Mouse (Mus musculus) hindbrain, embryonic 12.5 days (tissue): ENCODE results near the gene Fam171a2. TPM values are rescaled to one million over a fixed set of nuclear protein-coding genes. Genes with fewer than 3 reads are reported as not detected.
"Not testable (repeated sequence)": the region's sequence is repeated elsewhere in the genome, so short reads cannot be mapped to it uniquely, and the experiment has no call there.

ENCODE experiments used
- ATAC-seq: fragments of 200-750 bp; cut with Nextera tagmentation; 2 replicates; pipeline ENCODE4 v1.8.0; 2017; ENCODE audit warnings: moderate TSS enrichment; ENCODE audit not compliant: low FRiP score
- H3K27ac ChIP-seq: fragments of 300-500 bp; sonication (generic); 2 replicates; pipeline ENCODE4 v1.5.1; 2016; ENCODE audit warnings: mild to moderate bottlenecking
- H3K27me3 ChIP-seq: fragments of 300-500 bp; sonication (generic); 2 replicates; pipeline ENCODE4 v1.6.1; 2016; ENCODE audit warnings: mild to moderate bottlenecking
- H3K36me3 ChIP-seq: fragments of 300-500 bp; sonication (generic); 2 replicates; pipeline ENCODE4 v1.6.1; 2016; ENCODE audit warnings: mild to moderate bottlenecking
- H3K4me1 ChIP-seq: fragments of 300-500 bp; sonication (generic); 2 replicates; pipeline ENCODE4 v1.6.1; 2016
- H3K4me2 ChIP-seq: fragments of 300-500 bp; sonication (generic); replicated peaks from 2 replicates; pipeline ENCODE4 v1.6.1; 2016; ENCODE audit warnings: mild to moderate bottlenecking
- H3K4me3 ChIP-seq: fragments of 300-500 bp; sonication (generic); 2 replicates; pipeline ENCODE4 v1.5.1; 2016; ENCODE audit warnings: mild to moderate bottlenecking
- H3K9ac ChIP-seq: fragments of 300-500 bp; sonication (generic); 2 replicates; pipeline ENCODE4 v1.6.1; 2016; ENCODE audit warnings: mild to moderate bottlenecking, moderate library complexity
- H3K9me3 ChIP-seq: fragments of 300-500 bp; sonication (generic); replicated peaks from 2 replicates; pipeline ENCODE4 v1.6.1; 2016; ENCODE audit warnings: mild to moderate bottlenecking
- WGBS: fragments of 180-500 bp; shearing (Covaris S2); methylation state at CpG from one replicate; pipeline ENCODE4 v1.1.7; 2016; 5-methylcytosine and 5-hydroxymethylcytosine counted together
- polyA plus RNA-seq: library from polyadenylated mRNA; unstranded; fragments of >200 nt; fragmentation: Nextera tagmentation; extraction: Ambion mirVana; gene quantifications from 2 replicates; pipeline ENCODE4 v1.2.1, GENCODE M21; 2016

The Fam171a2 gene
- polyA plus RNA-seq, 1 experiment from 2014 or later: 21.5 TPM

GRCm38 (mm10) chr11:102413059-102413458, 34.4 kb downstream of the Fam171a2 start:
- no peak overlapping the region for H3K4me3 ChIP-seq
- peaks cover 2% of the 10 kb centered on the region for H3K4me1 ChIP-seq
- no peak overlapping the region for H3K27ac ChIP-seq
- H3K9ac ChIP-seq: no peak overlapping the region
- no peak for ATAC-seq
- no peak overlapping the region for H3K4me2 ChIP-seq
- no peaks in the 10 kb centered on the region for H3K36me3 ChIP-seq
- 78% methylated on average over 8 of the region's 8 CpGs for WGBS
- H3K27me3 ChIP-seq: 0 out of 2 replicates have a peak, but pooled peaks cover 5% of the 10 kb centered on the region
- H3K9me3 ChIP-seq: no peaks in the 10 kb centered on the region

- Histone ChIP-seq H3K9me3 (no peaks in the 10 kb centered on the region), H3K27ac (no peak overlapping the region), H3K4me2 (no peak overlapping the region), H3K4me3 (no peak overlapping the region), H3K9ac (no peak overlapping the region), H3K4me1 (peaks cover 11% of the 10 kb centered on the region), H3K36me3 (no peaks in the 10 kb centered on the region), H3K27me3 (0 out of 2 replicates have a peak, but pooled peaks cover 5% of the 10 kb centered on the region)
- WGBS: 9% methylated on average over 11 of the region's 11 CpGs
- ATAC-seq: no peak
Measured at GRCm38 (mm10) chr11:102411704-102412103, 35.8 kb downstream of the Fam171a2 start.

GRCm38 (mm10) chr11:102411061-102411460, 36.4 kb downstream of the Fam171a2 start:
- Histone ChIP-seq H3K9me3 (no peaks in the 10 kb centered on the region), H3K4me1 (peaks cover 17% of the 10 kb centered on the region), H3K9ac (no peak overlapping the region), H3K27ac (no peak overlapping the region), H3K4me3 (no peak overlapping the region), H3K36me3 (no peaks in the 10 kb centered on the region), H3K27me3 (0 out of 2 replicates have a peak, but pooled peaks cover 5% of the 10 kb centered on the region), H3K4me2 (no peak overlapping the region)
- ATAC-seq: no peak
- 85% methylated on average over 3 of the region's 3 CpGs for WGBS

GRCm38 (mm10) chr11:102410345-102410744, 37.1 kb downstream of the Fam171a2 start:
- WGBS: 91% methylated on average over 3 of the region's 3 CpGs
- H3K4me1 ChIP-seq: peaks cover 24% of the 10 kb centered on the region
- not testable (repeated sequence) for H3K9ac ChIP-seq, H3K27ac ChIP-seq, H3K4me2 ChIP-seq, ATAC-seq, H3K4me3 ChIP-seq, H3K9me3 ChIP-seq, H3K36me3 ChIP-seq, H3K27me3 ChIP-seq

GRCm38 (mm10) chr11:102409795-102410330, 37.6 kb downstream of the Fam171a2 start:
- H3K9ac ChIP-seq: 0 out of 2 replicates have a peak overlapping the region, but pooled peaks have one; percentile 13
- no peak overlapping the region for H3K4me3 ChIP-seq
- H3K27me3 ChIP-seq: 0 out of 2 replicates have a peak, but pooled peaks cover 5% of the 10 kb centered on the region
- 82% methylated on average over 3 of the region's 3 CpGs for WGBS
- no peaks in the 10 kb centered on the region for H3K36me3 ChIP-seq
- H3K4me1 ChIP-seq: peaks cover 29% of the 10 kb centered on the region
- no peak overlapping the region for H3K4me2 ChIP-seq
- H3K9me3 ChIP-seq: no peaks in the 10 kb centered on the region
- no peak overlapping the region for H3K27ac ChIP-seq
- no peak for ATAC-seq

GRCm38 (mm10) chr11:102408888-102409794, 38.3 kb downstream of the Fam171a2 start:
- Histone ChIP-seq H3K4me2 (peak overlapping the region; percentile 69), H3K27me3 (0 out of 2 replicates have a peak, but pooled peaks cover 5% of the 10 kb centered on the region), H3K4me1 (peaks cover 35% of the 10 kb centered on the region), H3K9ac (no peak overlapping the region), H3K36me3 (0 out of 2 replicates have a peak, but pooled peaks cover 2% of the 10 kb centered on the region), H3K9me3 (no peaks in the 10 kb centered on the region), H3K4me3 (peak overlapping the region; percentile 58), H3K27ac (peak overlapping the region; percentile 62; the same call in 1 of the 2 replicates)
- ATAC-seq: no peak
- 45% methylated on average over 15 of the region's 15 CpGs for WGBS

GRCm38 (mm10) chr11:102408344-102408876, 39.1 kb downstream of the Fam171a2 start:
- H3K27ac ChIP-seq: peak overlapping the region; percentile 88
- ATAC-seq: peak; percentile 87
- no peaks in the 10 kb centered on the region for H3K9me3 ChIP-seq
- H3K4me2 ChIP-seq: peak overlapping the region; percentile 69
- H3K9ac ChIP-seq: peak overlapping the region; percentile 77; the same call in 1 of the 2 replicates
- peaks cover 35% of the 10 kb centered on the region for H3K4me1 ChIP-seq
- H3K36me3 ChIP-seq: peaks cover 8% of the 10 kb centered on the region; the same call in 1 of the 2 replicates
- 0 out of 2 replicates have a peak, but pooled peaks cover 5% of the 10 kb centered on the region for H3K27me3 ChIP-seq
- WGBS: under 1% methylated on average over 32 of the region's 32 CpGs
- peak overlapping the region; percentile 58 for H3K4me3 ChIP-seq

GRCm38 (mm10) chr11:102407834-102408215, 39.7 kb downstream of the Fam171a2 start, which contains the start of gene Slc25a39:
TSS of gene Slc25a39 (minus strand) at chr11:102407946.
- Histone ChIP-seq H3K4me2 (peak within 1 kb of the TSS; percentile 69), H3K9me3 (no peaks in the 10 kb centered on the region), H3K9ac (peak within 1 kb of the TSS; percentile 77), H3K27me3 (no peaks in the 10 kb centered on the region), H3K4me3 (peak within 1 kb of the TSS; percentile 58), H3K4me1 (peaks cover 35% of the 10 kb centered on the region), H3K36me3 (peaks cover 14% of the 10 kb centered on the region), H3K27ac (peak within 1 kb of the TSS; percentile 88)
- WGBS: 1% methylated on average over 19 of the region's 19 CpGs
- ATAC-seq: no peak

GRCm38 (mm10) chr11:102406900-102407833, 40.3 kb downstream of the Fam171a2 start:
- Histone ChIP-seq H3K27ac (peak overlapping the region; percentile 88), H3K36me3 (peaks cover 21% of the 10 kb centered on the region), H3K4me3 (peak overlapping the region; percentile 58), H3K4me1 (peaks cover 39% of the 10 kb centered on the region), H3K4me2 (peak overlapping the region; percentile 69), H3K9ac (peak overlapping the region; percentile 77), H3K27me3 (no peaks in the 10 kb centered on the region), H3K9me3 (no peaks in the 10 kb centered on the region)
- WGBS: under 1% methylated on average over 83 of the region's 85 CpGs
- peak; percentile 59 for ATAC-seq

GRCm38 (mm10) chr11:102406401-102406800, 41.1 kb downstream of the Fam171a2 start:
- WGBS: 8% methylated on average over 3 of the region's 3 CpGs
- Histone ChIP-seq H3K4me2 (peak overlapping the region; percentile 69), H3K9me3 (no peaks in the 10 kb centered on the region), H3K27ac (peak overlapping the region; percentile 88; the same call in 1 of the 2 replicates), H3K27me3 (peaks cover 3% of the 10 kb centered on the region; the same call in 1 of the 2 replicates), H3K4me3 (peak overlapping the region; percentile 58), H3K36me3 (peaks cover 28% of the 10 kb centered on the region), H3K4me1 (peaks cover 47% of the 10 kb centered on the region), H3K9ac (peak overlapping the region; percentile 77)
- ATAC-seq: no peak
